Mouse (Mus musculus): ENCODE results near the gene St7l.

- TF ChIP-seq CTCF (IDR thresholded peaks at IDR 0.05; ENCODE audit: extremely low read depth, insufficient read depth, insufficient read length, insufficient replicate concordance) (no peak), POLR2A (IDR thresholded peaks at IDR 0.05; ENCODE audit: low read depth, low read length) (no peak)
Observed at GRCm38 (mm10) chr3:104816130-104816529, 47.7 kb upstream of the St7l start.
